Comparison of ENCODE assay signal across 17 mouse cellular contexts in the genomic region with DNA sequence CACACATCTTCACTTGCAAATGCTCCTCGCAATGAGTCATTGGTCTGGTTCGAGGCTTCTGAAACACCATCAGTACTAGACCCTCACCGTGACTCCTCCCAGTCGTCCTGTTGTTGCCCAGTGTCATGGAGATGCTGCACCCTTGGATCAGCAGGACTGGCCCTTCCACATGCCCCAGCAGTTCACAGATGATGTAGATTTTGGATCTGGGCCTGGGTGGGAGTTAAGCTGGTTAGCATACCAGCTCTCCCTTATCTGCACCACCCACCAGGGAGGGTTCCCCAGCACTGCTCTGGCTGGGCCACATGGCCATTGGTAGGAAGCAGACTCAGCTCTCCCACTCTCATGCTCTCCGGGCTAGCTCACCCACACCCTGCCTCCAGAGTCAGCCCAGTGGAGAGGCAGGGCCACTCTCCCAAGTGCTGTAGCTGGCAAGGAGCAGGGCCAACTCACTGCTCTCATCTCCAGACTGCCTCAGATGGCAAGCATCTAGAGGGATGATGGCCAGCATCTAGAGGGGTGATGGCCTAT.
A peak's percentile ranks its signal among the peaks of the same experiment; 100 is the strongest.
DNase-seq lines count a peak whose midpoint lies in the region; ATAC-seq lines count a peak whose summit lies in the region.
"Had no signal": no experiment of that assay in that cellular context is flagged by ENCODE, and none has a peak within 500 bp of the region (broad histone marks: within the 10 kb centered on the region; RNA-seq: fewer than 3 reads in every experiment).

No protein-coding gene starts in this region.

- intact Hi-C loops in heart, postnatal 25 days (cut with DNase I), result loop anchor here (10.0 kb wide), 2 partner anchors 252 to 282 kb away; a partner anchor contains a TSS

- DNase-seq in heart, postnatal 25 days (ENCODE audit: low spot score), result no peak
- DNase-seq in lung, postnatal 10 days, result peak; percentile 56
- DNase-seq in lung, postnatal 14 days, result no peak
- peak; percentile 50 for DNase-seq in Muller cell, postnatal 12 days (ENCODE audit: inconsistent ontology term)
- peak; percentile 38 for DNase-seq in skeletal muscle tissue, adult 2 months (ENCODE audit: low read depth, low spot score)
- no peak for DNase-seq in B cell, adult 2 months
- DNase-seq: adrenal gland, postnatal 25 days; cerebellum, adult 2 months; kidney, adult 18-20 months; layer of hippocampus, adult 9-11 months; right cerebral cortex, postnatal 14 days; thymus, postnatal 36 days had no signal

- ATAC-seq in heart, embryonic 12.5 days (ENCODE audit: insufficient number of reproducible peaks, low FRiP score), result peak; percentile 19; the same call in 1 of the 2 replicates

- no peak overlapping the region for H3K4me3 ChIP-seq in heart, embryonic 12.5 days
- H3K4me3 ChIP-seq: embryonic facial prominence, embryonic 12.5 days; hindbrain, embryonic 15.5 days; limb, embryonic 13.5 days; neural tube, embryonic 13.5 days had no signal

- no peaks in the 10 kb centered on the region for H3K9me3 ChIP-seq in heart, embryonic 12.5 days (replicated peaks)
- H3K9me3 ChIP-seq: embryonic facial prominence, embryonic 12.5 days; hindbrain, embryonic 15.5 days; limb, embryonic 13.5 days; neural tube, embryonic 13.5 days had no signal

- H3K9ac ChIP-seq in heart, embryonic 12.5 days, result no peak overlapping the region
- H3K9ac ChIP-seq: embryonic facial prominence, embryonic 12.5 days; hindbrain, embryonic 15.5 days; limb, embryonic 13.5 days; neural tube, embryonic 13.5 days had no signal

- 47% methylated on average over 5 of the region's 5 CpGs for WGBS in heart, embryonic 12.5 days

- H3K4me1 ChIP-seq in heart, embryonic 12.5 days (replicated peaks), result no peaks in the 10 kb centered on the region
- H3K4me1 ChIP-seq: embryonic facial prominence, embryonic 12.5 days; hindbrain, embryonic 15.5 days; limb, embryonic 13.5 days; neural tube, embryonic 13.5 days had no signal

- H3K27ac ChIP-seq in heart, embryonic 12.5 days (ENCODE audit: poor library complexity, severe bottlenecking), result no peak overlapping the region
- H3K27ac ChIP-seq: embryonic facial prominence, embryonic 12.5 days; hindbrain, embryonic 15.5 days; limb, embryonic 13.5 days; neural tube, embryonic 13.5 days had no signal

- 0 out of 2 replicates have a peak, but pooled peaks cover 5% of the 10 kb centered on the region for H3K27me3 ChIP-seq in heart, embryonic 12.5 days (replicated peaks)
- H3K27me3 ChIP-seq: hindbrain, embryonic 15.5 days; limb, embryonic 13.5 days had no signal

- H3K4me2 ChIP-seq in heart, embryonic 12.5 days, result no peak overlapping the region
- H3K4me2 ChIP-seq: embryonic facial prominence, embryonic 12.5 days; hindbrain, embryonic 15.5 days; limb, embryonic 13.5 days; neural tube, embryonic 13.5 days had no signal

- H3K36me3 ChIP-seq in heart, embryonic 12.5 days, result no peaks in the 10 kb centered on the region
- H3K36me3 ChIP-seq: embryonic facial prominence, embryonic 12.5 days; hindbrain, embryonic 15.5 days; limb, embryonic 13.5 days; neural tube, embryonic 13.5 days had no signal

Comparison
In these comparisons a context has a peak if more than half of its experiments do, and no peak if none do; other contexts are left out.
1. DNase-seq: peak in lung, postnatal 10 days (single experiment), Muller cell, postnatal 12 days (single experiment) and skeletal muscle tissue, adult 2 months (single experiment); none in heart, postnatal 25 days (single experiment), lung, postnatal 14 days (single experiment) and B cell, adult 2 months (0 of 2).